Mouse (Mus musculus): ENCODE results near the gene Mitd1. TPM values are rescaled to one million over a fixed set of nuclear protein-coding genes. Genes with fewer than 3 reads are reported as not detected.

Mitd1 gene
- polyA plus RNA-seq (2014; fragmentation: Nextera tagmentation; extraction: Ambion mirVana) = 13.7 and 14.7 TPM in 2 replicates

DNA sequence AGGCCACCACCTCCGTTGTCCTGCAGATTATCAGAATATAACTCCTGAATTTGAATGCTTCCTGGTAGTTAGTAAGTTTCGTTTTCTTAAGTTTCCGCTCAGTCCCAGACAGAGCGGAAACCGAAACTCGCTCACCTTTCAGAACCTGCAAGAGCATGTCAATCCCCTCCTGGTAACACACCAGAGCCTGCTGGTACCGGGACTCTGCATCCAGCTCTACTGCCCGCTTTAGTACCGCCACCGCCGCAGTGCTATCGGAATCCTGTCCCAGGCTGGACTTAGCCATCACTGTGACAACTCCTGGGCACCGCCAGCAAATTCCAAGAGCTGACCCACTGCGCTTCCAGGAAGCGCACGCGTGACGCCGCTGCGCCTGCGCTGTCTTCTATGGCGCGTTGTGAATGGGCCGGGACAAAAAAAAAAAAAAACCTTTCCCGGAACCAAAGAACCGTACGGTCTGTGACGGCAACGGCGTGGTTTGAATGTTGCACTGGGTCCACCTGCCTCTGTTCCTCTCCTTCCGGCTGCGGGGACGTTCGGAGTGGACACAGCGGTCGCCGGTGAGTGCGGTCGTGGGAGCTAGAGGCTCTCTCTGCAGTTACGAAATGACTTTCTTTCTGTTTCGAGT, at the start of gene Mitd1, which contains the start of gene Mrpl30:
TSS of gene Mitd1 (minus strand) at position 387 of the 628 bp plus-strand sequence.
TSS of gene Mrpl30 (plus strand) at position 453 of the 628 bp plus-strand sequence.
- Histone ChIP-seq H3K27ac (replicated peaks; ENCODE audit: low read depth, low read length) (peak within 1 kb of the TSS; percentile 46; the same call in 1 of the 2 replicates), H3K9ac (replicated peaks; ENCODE audit: low read length) (peak within 1 kb of the TSS; percentile 64)

DNA sequence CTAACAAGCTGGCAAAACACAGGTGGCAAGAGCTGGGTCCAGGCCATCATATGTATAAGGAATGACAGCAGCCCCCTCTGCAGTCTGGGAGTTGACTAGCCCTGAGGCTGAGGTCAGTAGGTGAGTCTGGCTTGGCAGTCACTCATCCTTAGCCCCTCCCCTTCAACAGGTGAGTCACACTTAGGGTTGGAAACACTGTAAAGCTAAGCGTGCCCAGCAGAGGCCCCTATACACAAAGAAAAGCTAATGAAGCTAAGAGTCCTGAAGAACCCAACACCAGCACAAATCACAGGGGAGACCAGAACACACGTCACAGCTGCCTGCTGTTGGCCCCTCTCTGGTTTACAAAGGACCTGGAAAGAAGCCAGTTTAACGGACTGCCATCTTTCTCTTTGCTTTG, 41.6 kb upstream of the Mitd1 start:
- no peak overlapping the region for H3K9ac ChIP-seq (replicated peaks; ENCODE audit: low read length)
- WGBS = 21% methylated on average over 3 of the region's 3 CpGs
- no peaks in the 10 kb centered on the region for H3K27me3 ChIP-seq (ENCODE audit: control insufficient read depth, insufficient read depth, low read length)
- ATAC-seq (ENCODE audit: low FRiP score, low TSS enrichment) = no peak
- no peaks in the 10 kb centered on the region for H3K9me3 ChIP-seq (ENCODE audit: control insufficient read depth, low read length)
- no peak overlapping the region for H3K4me3 ChIP-seq (replicated peaks; ENCODE audit: low read depth, low read length)
- H3K4me2 ChIP-seq (ENCODE audit: low read length) = no peak overlapping the region
- H3K4me1 ChIP-seq (ENCODE audit: control insufficient read depth, insufficient read depth, low read length) = no peaks in the 10 kb centered on the region
- H3K27ac ChIP-seq (replicated peaks; ENCODE audit: low read depth, low read length) = no peak overlapping the region
- no peaks in the 10 kb centered on the region for H3K36me3 ChIP-seq (ENCODE audit: control insufficient read depth, insufficient read depth, low read length)
- no peak for DNase-seq

More for the DNA sequence above, at the start of gene Mitd1, which contains the start of gene Mrpl30:
- H3K4me2 ChIP-seq (ENCODE audit: low read length) = peak within 1 kb of the TSS; percentile 93
- ATAC-seq (ENCODE audit: low FRiP score, low TSS enrichment) = peak; percentile 91
- no peaks in the 10 kb centered on the region for H3K9me3 ChIP-seq (ENCODE audit: control insufficient read depth, low read length)
- no peaks in the 10 kb centered on the region for H3K27me3 ChIP-seq (ENCODE audit: control insufficient read depth, insufficient read depth, low read length)
- peak; percentile 96 for DNase-seq
- WGBS = under 1% methylated on average over 41 of the region's 41 CpGs
- H3K4me3 ChIP-seq (replicated peaks; ENCODE audit: low read depth, low read length) = peak within 1 kb of the TSS; percentile 67
- peaks cover 12% of the 10 kb centered on the region for H3K36me3 ChIP-seq (ENCODE audit: control insufficient read depth, insufficient read depth, low read length)
- peaks cover 13% of the 10 kb centered on the region for H3K4me1 ChIP-seq (ENCODE audit: control insufficient read depth, insufficient read depth, low read length)

DNA sequence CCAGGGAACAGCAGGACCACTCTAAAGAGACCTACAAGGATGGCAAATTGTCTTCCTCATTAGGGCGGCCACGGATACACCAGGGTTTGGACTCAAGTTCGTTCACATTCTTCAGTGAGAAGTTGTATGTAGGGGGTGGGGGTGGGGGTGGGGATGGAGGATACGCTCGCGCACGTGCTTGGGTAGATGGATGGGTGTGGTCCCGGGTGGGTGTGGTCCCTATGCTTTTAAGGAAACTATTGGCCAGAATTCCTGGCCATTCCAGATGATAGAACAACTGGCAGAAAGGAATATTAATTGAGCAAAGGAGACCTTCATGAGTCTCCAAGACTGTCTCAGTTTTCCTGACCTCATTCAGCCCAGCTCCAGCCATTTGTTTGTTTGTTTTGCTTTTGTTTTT, 35.8 kb upstream of the Mitd1 start:
- ATAC-seq (ENCODE audit: low FRiP score, low TSS enrichment) (no peak), DNase-seq (no peak)
- Histone ChIP-seq H3K36me3 (ENCODE audit: control insufficient read depth, insufficient read depth, low read length) (no peaks in the 10 kb centered on the region), H3K9ac (replicated peaks; ENCODE audit: low read length) (no peak overlapping the region), H3K27ac (replicated peaks; ENCODE audit: low read depth, low read length) (no peak overlapping the region), H3K4me3 (replicated peaks; ENCODE audit: low read depth, low read length) (no peak overlapping the region), H3K4me2 (ENCODE audit: low read length) (no peak overlapping the region), H3K27me3 (ENCODE audit: control insufficient read depth, insufficient read depth, low read length) (no peaks in the 10 kb centered on the region), H3K9me3 (ENCODE audit: control insufficient read depth, low read length) (no peaks in the 10 kb centered on the region), H3K4me1 (ENCODE audit: control insufficient read depth, insufficient read depth, low read length) (no peaks in the 10 kb centered on the region)
- WGBS = 79% methylated on average over 8 of the region's 8 CpGs

- ATAC-seq (ENCODE audit: low FRiP score, low TSS enrichment) = no peak
- Histone ChIP-seq H3K4me1 (ENCODE audit: control insufficient read depth, insufficient read depth, low read length) (no peaks in the 10 kb centered on the region), H3K4me3 (replicated peaks; ENCODE audit: low read depth, low read length) (no peak overlapping the region), H3K27ac (replicated peaks; ENCODE audit: low read depth, low read length) (no peak overlapping the region), H3K9me3 (ENCODE audit: control insufficient read depth, low read length) (no peaks in the 10 kb centered on the region), H3K9ac (replicated peaks; ENCODE audit: low read length) (no peak overlapping the region), H3K27me3 (ENCODE audit: control insufficient read depth, insufficient read depth, low read length) (no peaks in the 10 kb centered on the region), H3K4me2 (ENCODE audit: low read length) (no peak overlapping the region), H3K36me3 (ENCODE audit: control insufficient read depth, insufficient read depth, low read length) (no peaks in the 10 kb centered on the region)
- no peak for DNase-seq
- WGBS = 59% methylated on average over 8 of the region's 8 CpGs
Measured at GRCm38 (mm10) chr1:37922536-37922935, 32.3 kb upstream of the Mitd1 start.

DNA sequence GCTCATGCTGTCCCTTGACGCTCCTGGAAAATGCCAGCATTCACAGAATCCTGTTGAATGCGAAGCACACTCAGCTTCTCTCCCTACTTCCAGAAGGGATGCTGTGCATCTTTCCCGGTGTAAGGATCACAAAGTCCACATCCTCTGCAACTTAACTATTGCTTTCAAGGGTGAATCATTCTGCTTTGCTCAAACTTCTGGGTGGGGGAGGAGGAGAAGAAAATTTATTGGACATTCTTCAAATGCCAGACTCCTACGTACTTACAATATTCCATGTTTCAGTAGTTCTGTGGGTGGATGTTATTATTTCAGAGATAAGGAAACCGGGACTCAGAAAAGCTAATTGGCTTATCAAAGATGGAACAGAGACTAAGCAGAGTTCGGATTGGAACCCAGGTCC, 27.9 kb upstream of the Mitd1 start:
- no peak for ATAC-seq (ENCODE audit: low FRiP score, low TSS enrichment)

DNA sequence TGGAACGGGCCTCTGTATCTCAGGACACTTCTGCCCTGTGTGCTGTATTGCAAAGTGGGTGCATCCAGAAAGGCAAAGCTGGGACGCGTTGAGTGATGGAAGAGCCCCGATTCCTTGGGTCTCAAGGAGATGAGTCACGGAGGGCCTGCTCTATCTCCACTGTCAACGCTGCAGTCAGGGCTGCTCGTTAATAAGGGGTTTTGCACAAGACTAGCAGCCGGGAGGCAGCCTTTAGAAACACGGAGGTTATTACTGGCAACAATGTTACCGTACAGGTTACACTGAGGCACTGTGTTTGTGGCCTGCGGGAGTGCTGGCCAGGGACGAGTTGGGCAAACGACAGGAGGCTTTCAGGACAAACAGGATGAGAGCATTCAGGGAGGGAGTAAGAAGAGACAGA, 27.5 kb upstream of the Mitd1 start:
- H3K36me3 ChIP-seq (ENCODE audit: control insufficient read depth, insufficient read depth, low read length) = no peaks in the 10 kb centered on the region
- H3K27ac ChIP-seq (replicated peaks; ENCODE audit: low read depth, low read length) = no peak overlapping the region
- no peak for ATAC-seq (ENCODE audit: low FRiP score, low TSS enrichment)
- no peaks in the 10 kb centered on the region for H3K9me3 ChIP-seq (ENCODE audit: control insufficient read depth, low read length)
- 81% methylated on average over 13 of the region's 13 CpGs for WGBS
- H3K4me2 ChIP-seq (ENCODE audit: low read length) = no peak overlapping the region
- no peaks in the 10 kb centered on the region for H3K27me3 ChIP-seq (ENCODE audit: control insufficient read depth, insufficient read depth, low read length)
- no peak for DNase-seq
- no peak overlapping the region for H3K4me3 ChIP-seq (replicated peaks; ENCODE audit: low read depth, low read length)
- H3K4me1 ChIP-seq (ENCODE audit: control insufficient read depth, insufficient read depth, low read length) = no peaks in the 10 kb centered on the region
- H3K9ac ChIP-seq (replicated peaks; ENCODE audit: low read length) = no peak overlapping the region

More for the DNA sequence above, 27.9 kb upstream of the Mitd1 start:
- DNase-seq = no peak
- 80% methylated on average over 6 of the region's 6 CpGs for WGBS
- Histone ChIP-seq H3K9ac (replicated peaks; ENCODE audit: low read length) (no peak overlapping the region), H3K27ac (replicated peaks; ENCODE audit: low read depth, low read length) (no peak overlapping the region), H3K27me3 (ENCODE audit: control insufficient read depth, insufficient read depth, low read length) (no peaks in the 10 kb centered on the region), H3K4me2 (ENCODE audit: low read length) (no peak overlapping the region), H3K9me3 (ENCODE audit: control insufficient read depth, low read length) (no peaks in the 10 kb centered on the region), H3K4me3 (replicated peaks; ENCODE audit: low read depth, low read length) (no peak overlapping the region), H3K4me1 (ENCODE audit: control insufficient read depth, insufficient read depth, low read length) (no peaks in the 10 kb centered on the region), H3K36me3 (ENCODE audit: control insufficient read depth, insufficient read depth, low read length) (no peaks in the 10 kb centered on the region)

GRCm38 (mm10) chr1:37916393-37916792, 26.2 kb upstream of the Mitd1 start, which contains the start of gene Lyg2:
Gene Lyg2, minus strand, starts transcription at chr1:37916493.
- WGBS = 76% methylated on average over 5 of the region's 5 CpGs
- no peaks in the 10 kb centered on the region for H3K27me3 ChIP-seq (ENCODE audit: control insufficient read depth, insufficient read depth, low read length)
- H3K27ac ChIP-seq (replicated peaks; ENCODE audit: low read depth, low read length) = no peak within 1 kb of the TSS
- no peak for ATAC-seq (ENCODE audit: low FRiP score, low TSS enrichment)
- H3K4me1 ChIP-seq (ENCODE audit: control insufficient read depth, insufficient read depth, low read length) = no peaks in the 10 kb centered on the region
- H3K36me3 ChIP-seq (ENCODE audit: control insufficient read depth, insufficient read depth, low read length) = no peaks in the 10 kb centered on the region
- no peak within 1 kb of the TSS for H3K4me3 ChIP-seq (replicated peaks; ENCODE audit: low read depth, low read length)
- H3K9me3 ChIP-seq (ENCODE audit: control insufficient read depth, low read length) = no peaks in the 10 kb centered on the region
- H3K4me2 ChIP-seq (ENCODE audit: low read length) = no peak within 1 kb of the TSS
- DNase-seq = no peak
- no peak within 1 kb of the TSS for H3K9ac ChIP-seq (replicated peaks; ENCODE audit: low read length)

DNA sequence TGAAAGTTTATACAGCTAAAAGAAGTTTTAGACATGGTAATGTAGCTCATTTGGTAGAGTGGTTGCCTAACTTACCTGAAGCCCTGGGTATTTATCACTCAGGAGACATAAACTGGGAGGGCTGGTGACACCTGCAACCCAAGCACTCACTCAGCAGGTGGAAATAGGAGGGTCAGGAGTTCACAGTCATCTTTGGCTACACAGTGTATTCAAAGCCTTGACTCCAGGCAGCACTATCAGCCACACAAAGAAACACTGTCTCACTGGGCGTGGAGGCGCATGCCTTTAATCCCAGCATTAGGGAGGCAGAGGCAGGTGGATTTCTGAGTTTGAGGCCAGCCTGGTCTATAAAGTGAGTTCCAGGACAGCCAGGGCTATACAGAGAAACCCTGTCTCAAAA, 22.5 kb upstream of the Mitd1 start:
- DNase-seq = no peak
- Histone ChIP-seq H3K4me1 (ENCODE audit: control insufficient read depth, insufficient read depth, low read length) (no peaks in the 10 kb centered on the region), H3K4me3 (replicated peaks; ENCODE audit: low read depth, low read length) (no peak overlapping the region), H3K27ac (replicated peaks; ENCODE audit: low read depth, low read length) (no peak overlapping the region), H3K36me3 (ENCODE audit: control insufficient read depth, insufficient read depth, low read length) (no peaks in the 10 kb centered on the region), H3K9me3 (ENCODE audit: control insufficient read depth, low read length) (no peaks in the 10 kb centered on the region), H3K9ac (replicated peaks; ENCODE audit: low read length) (no peak overlapping the region), H3K4me2 (ENCODE audit: low read length) (no peak overlapping the region), H3K27me3 (ENCODE audit: control insufficient read depth, insufficient read depth, low read length) (no peaks in the 10 kb centered on the region)
- no peak for ATAC-seq (ENCODE audit: low FRiP score, low TSS enrichment)
- 82% methylated on average over 2 of the region's 2 CpGs for WGBS

- H3K27me3 ChIP-seq (ENCODE audit: control insufficient read depth, insufficient read depth, low read length) = no peaks in the 10 kb centered on the region
- no peak for ATAC-seq (ENCODE audit: low FRiP score, low TSS enrichment)
- WGBS = 34% methylated on average over 6 of the region's 6 CpGs
- H3K27ac ChIP-seq (replicated peaks; ENCODE audit: low read depth, low read length) = no peak overlapping the region
- H3K9ac ChIP-seq (replicated peaks; ENCODE audit: low read length) = no peak overlapping the region
- H3K9me3 ChIP-seq (ENCODE audit: control insufficient read depth, low read length) = no peaks in the 10 kb centered on the region
- H3K4me1 ChIP-seq (ENCODE audit: control insufficient read depth, insufficient read depth, low read length) = no peaks in the 10 kb centered on the region
- peak; percentile 41 for DNase-seq
- peaks cover 22% of the 10 kb centered on the region for H3K36me3 ChIP-seq (ENCODE audit: control insufficient read depth, insufficient read depth, low read length)
- no peak overlapping the region for H3K4me3 ChIP-seq (replicated peaks; ENCODE audit: low read depth, low read length)
- H3K4me2 ChIP-seq (ENCODE audit: low read length) = no peak overlapping the region
Measured at GRCm38 (mm10) chr1:37903178-37903577, 13.0 kb upstream of the Mitd1 start.
